In genomic region chr2:60172531-60172914, GRCm38 (mm10) we compare ENCODE assay signal across 10 mouse cellular contexts. TPM values are rescaled to one million over a fixed set of nuclear protein-coding genes. Genes with fewer than 3 reads are reported as not detected.
DNase-seq lines count a peak whose midpoint lies in the region; ATAC-seq and TF ChIP-seq lines count a peak whose summit lies in the region.
"Had no signal": no experiment of that assay in that cellular context is flagged by ENCODE, and none has a peak within 500 bp of the region (broad histone marks: within the 10 kb centered on the region; RNA-seq: fewer than 3 reads in every experiment).

No protein-coding gene starts in this region.

- H3K27ac ChIP-seq in liver, embryonic 16.5 days (ENCODE audit: low read length), result 0 out of 2 replicates have a peak overlapping the region, but pooled peaks have one; percentile 33
- H3K27ac ChIP-seq in forebrain, embryonic 16.5 days (ENCODE audit: low read length), result no peak overlapping the region
- no peak overlapping the region for H3K27ac ChIP-seq in intestine, postnatal 0 days (ENCODE audit: low read depth, low read length)
- H3K27ac ChIP-seq: heart, embryonic 10.5 days had no signal

- no peaks in the 10 kb centered on the region for H3K9me3 ChIP-seq in liver, embryonic 16.5 days (replicated peaks; ENCODE audit: control insufficient read depth, low read length)
- H3K9me3 ChIP-seq in forebrain, embryonic 16.5 days (ENCODE audit: control insufficient read depth, low read length), result no peaks in the 10 kb centered on the region
- no peaks in the 10 kb centered on the region for H3K9me3 ChIP-seq in intestine, postnatal 0 days (ENCODE audit: control insufficient read depth)
- H3K9me3 ChIP-seq: heart, embryonic 10.5 days had no signal

- H3K4me3 ChIP-seq in liver, embryonic 16.5 days (ENCODE audit: low read depth, low read length), result no peak overlapping the region
- H3K4me3 ChIP-seq in forebrain, embryonic 16.5 days (replicated peaks; ENCODE audit: low read length), result no peak overlapping the region
- H3K4me3 ChIP-seq in intestine, postnatal 0 days (ENCODE audit: low read depth, low read length), result no peak overlapping the region
- H3K4me3 ChIP-seq: heart, embryonic 10.5 days had no signal

- no peak for TF ChIP-seq CTCF in intestine, postnatal 0 days (IDR thresholded peaks at IDR 0.05; ENCODE audit: low read depth)

- 29% methylated on average over 2 of the region's 2 CpGs for WGBS in liver, embryonic 16.5 days (ENCODE audit: insufficient replicate concordance)
- 62% methylated on average over 2 of the region's 2 CpGs for WGBS in forebrain, embryonic 16.5 days
- WGBS in intestine, postnatal 0 days, result 91% methylated on average over 2 of the region's 2 CpGs

- H3K27me3 ChIP-seq in liver, embryonic 16.5 days (ENCODE audit: control insufficient read depth, insufficient read depth, low read depth, low read length), result no peaks in the 10 kb centered on the region
- no peaks in the 10 kb centered on the region for H3K27me3 ChIP-seq in forebrain, embryonic 16.5 days (replicated peaks; ENCODE audit: control insufficient read depth, insufficient read depth, low read length)
- H3K27me3 ChIP-seq in intestine, postnatal 0 days (replicated peaks; ENCODE audit: control insufficient read depth, insufficient read depth, low read length), result no peaks in the 10 kb centered on the region

- peak; percentile 25 to 61 for DNase-seq in heart, adult 18-20 months
- DNase-seq in heart, adult 8-10 months (ENCODE audit: low spot score), result no peak
- DNase-seq in MEL-GATA-1-ER (ENCODE audit: extremely low read depth, low read depth), result peak; percentile 20
- peak; percentile 21 for DNase-seq in naive thymus-derived CD4-positive, alpha-beta T cell, adult 2 months (ENCODE audit: low read depth)
- DNase-seq in cerebellum, postnatal 14 days, result no peak
- DNase-seq: adrenal gland, adult 8-10 months had no signal

- H3K36me3 ChIP-seq in liver, embryonic 16.5 days (ENCODE audit: control insufficient read depth, insufficient read depth), result no peaks in the 10 kb centered on the region
- H3K36me3 ChIP-seq in forebrain, embryonic 16.5 days (ENCODE audit: control insufficient read depth, insufficient read depth), result no peaks in the 10 kb centered on the region
- H3K36me3 ChIP-seq in intestine, postnatal 0 days (ENCODE audit: control insufficient read depth, insufficient read depth), result no peaks in the 10 kb centered on the region
- H3K36me3 ChIP-seq: heart, embryonic 10.5 days had no signal

- no peaks in the 10 kb centered on the region; the same call in 1 of the 2 replicates for H3K4me1 ChIP-seq in liver, embryonic 16.5 days (ENCODE audit: control insufficient read depth, low read depth, low read length)
- no peaks in the 10 kb centered on the region for H3K4me1 ChIP-seq in forebrain, embryonic 16.5 days (replicated peaks; ENCODE audit: control insufficient read depth, insufficient read depth, low read length)
- H3K4me1 ChIP-seq in intestine, postnatal 0 days (replicated peaks; ENCODE audit: control insufficient read depth, insufficient read depth, low read length), result no peaks in the 10 kb centered on the region
- H3K4me1 ChIP-seq: heart, embryonic 10.5 days had no signal

- no peak overlapping the region for H3K9ac ChIP-seq in liver, embryonic 16.5 days (ENCODE audit: low read depth, low read length)
- H3K9ac ChIP-seq in forebrain, embryonic 16.5 days (replicated peaks; ENCODE audit: low read depth, low read length), result no peak overlapping the region
- H3K9ac ChIP-seq in intestine, postnatal 0 days (ENCODE audit: low read depth, low read length), result no peak overlapping the region

- no peak overlapping the region for H3K4me2 ChIP-seq in liver, embryonic 16.5 days (ENCODE audit: low read depth, low read length)
- H3K4me2 ChIP-seq in forebrain, embryonic 16.5 days (ENCODE audit: low read length), result no peak overlapping the region
- H3K4me2 ChIP-seq in intestine, postnatal 0 days (replicated peaks; ENCODE audit: low read depth), result no peak overlapping the region

- ATAC-seq in liver, embryonic 16.5 days (ENCODE audit: low read depth), result peak; percentile 35
- ATAC-seq in forebrain, embryonic 16.5 days, result no peak
- ATAC-seq in intestine, postnatal 0 days, result no peak

RNA-seq across cellular contexts. Expression of gene Baz2b, which starts 37.1 kb away (rescaled TPM):
- 10 to 100 TPM; 29.9 to 41.9 TPM for total RNA-seq in heart, adult 18-20 months (2021)
- total RNA-seq in heart, adult 8-10 months (2022), result 10 to 100 TPM; 33.0 to 49.7 (median 44.0) TPM
- polyA plus RNA-seq in liver, embryonic 16.5 days (2015; fragmentation: Nextera tagmentation; extraction: Ambion mirVana), result 15.2 and 16.0 TPM in 2 replicates
- 64.4 and 70.2 TPM in 2 replicates for polyA plus RNA-seq in forebrain, embryonic 16.5 days (2015; fragmentation: Nextera tagmentation; extraction: Ambion mirVana)
- 33.8 and 39.7 TPM in 2 replicates for polyA plus RNA-seq in intestine, postnatal 0 days (2015; fragmentation: Nextera tagmentation; extraction: Ambion mirVana)

RNA-seq across cellular contexts. Expression of gene March7, which starts 37.2 kb away (rescaled TPM):
- 10 to 100 TPM; 17.3 to 27.6 TPM for total RNA-seq in heart, adult 18-20 months (2021)
- total RNA-seq in heart, adult 8-10 months (2022), result 10 to 100 TPM; 20.8 to 33.6 (median 28.3) TPM
- 20.9 and 21.1 TPM in 2 replicates for polyA plus RNA-seq in liver, embryonic 16.5 days (2015; fragmentation: Nextera tagmentation; extraction: Ambion mirVana)
- polyA plus RNA-seq in forebrain, embryonic 16.5 days (2015; fragmentation: Nextera tagmentation; extraction: Ambion mirVana), result 107 and 112 TPM in 2 replicates
- 53.5 and 62.6 TPM in 2 replicates for polyA plus RNA-seq in intestine, postnatal 0 days (2015; fragmentation: Nextera tagmentation; extraction: Ambion mirVana)

Comparison
In these comparisons a context has a peak if more than half of its experiments do, and no peak if none do; other contexts are left out.
1. DNase-seq: peak in heart, adult 18-20 months (2 of 2), MEL-GATA-1-ER (single experiment) and naive thymus-derived CD4-positive, alpha-beta T cell, adult 2 months (single experiment); none in heart, adult 8-10 months (single experiment) and cerebellum, postnatal 14 days (0 of 2).